Mouse (Mus musculus): ENCODE measurements around the gene Lrrfip2. TPM values are rescaled to one million over a fixed set of nuclear protein-coding genes. Genes with fewer than 3 reads are reported as not detected.

The Lrrfip2 gene
- total RNA-seq, 2 experiments from 2014 or later = 35.5 to 38.7 TPM

- DNase-seq (ENCODE audit: low spot score in 2 of 2) = no peak
Observed at GRCm38 (mm10) chr9:111273958-111274357, 156.6 kb downstream of the Lrrfip2 start.

GRCm38 (mm10) chr9:111275156-111275555 lies 157.8 kb downstream of the Lrrfip2 start:
- no peak for DNase-seq (ENCODE audit: low spot score in 2 of 2)

Other genes with a start within 250 kb of the Lrrfip2 start
- 1 to 10 TPM; 7.7 to 8.4 TPM for gene Als2cl, start 237.7 kb upstream of the Lrrfip2 start, total RNA-seq (2021)
- gene Tmie, start 237.5 kb upstream of the Lrrfip2 start, total RNA-seq (2021) = 1 to 10 TPM; 1.7 to 1.9 TPM
- gene Fam240a, start 200.7 kb upstream of the Lrrfip2 start, total RNA-seq (2021) = not detected
- 1 to 10 TPM in 1 of 2 experiments, under 1 TPM in 1; 0.18 to 1.1 TPM for gene Tdgf1, start 171.4 kb upstream of the Lrrfip2 start, total RNA-seq (2021)
- gene Lrrc2, start 166.0 kb upstream of the Lrrfip2 start, total RNA-seq (2021) = 1 to 10 TPM; 1.1 to 3.1 TPM
- under 1 TPM; 0.15 to 0.40 TPM for gene Rtp3, start 127.0 kb upstream of the Lrrfip2 start, total RNA-seq (2021)
- gene Ltf, start 98.3 kb upstream of the Lrrfip2 start, total RNA-seq (2021) = not detected
- 1 to 10 TPM in 1 of 2 experiments, under 1 TPM in 1; 0.58 to 1.4 TPM for gene Ccrl2, start 60.1 kb upstream of the Lrrfip2 start, total RNA-seq (2021)
- 10 to 100 TPM; 10.6 to 16.7 TPM for gene Mlh1, start 154.2 kb downstream of the Lrrfip2 start, total RNA-seq (2021)
- 10 to 100 TPM; 79.6 to 80.9 TPM for gene Epm2aip1, start 154.3 kb downstream of the Lrrfip2 start, total RNA-seq (2021)
- 100 to 1,000 TPM; 220 TPM for gene Trank1, start 194.1 kb downstream of the Lrrfip2 start, total RNA-seq (2021)

All from layer of hippocampus, adult 18-20 months (tissue).